Mouse (Mus musculus): ENCODE measurements around the gene Stx5a. TPM values are rescaled to one million over a fixed set of nuclear protein-coding genes. Genes with fewer than 3 reads are reported as not detected.

Stx5a gene
- total RNA-seq, 2 experiments from 2014 or later, result 20.9 to 21.6 TPM

DNA sequence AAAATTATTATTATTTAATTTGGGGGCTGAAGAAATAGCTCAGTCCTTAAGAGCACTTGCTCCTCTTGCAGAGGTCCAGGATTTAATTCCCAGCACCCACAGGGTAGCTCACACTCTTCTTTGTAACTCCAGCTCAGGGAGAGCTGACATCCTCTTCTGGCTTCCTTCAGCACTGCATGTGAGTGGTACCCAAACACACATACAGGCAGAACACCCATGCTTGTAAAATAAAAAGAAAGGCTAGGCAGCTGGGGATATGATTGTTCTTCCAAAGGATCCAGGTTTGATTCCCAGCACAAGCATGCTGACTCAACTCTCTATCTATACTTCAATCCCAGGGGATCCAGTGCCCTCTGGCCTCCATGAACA, 57.7 kb downstream of the Stx5a start:
- DNase-seq, result no peak

DNA sequence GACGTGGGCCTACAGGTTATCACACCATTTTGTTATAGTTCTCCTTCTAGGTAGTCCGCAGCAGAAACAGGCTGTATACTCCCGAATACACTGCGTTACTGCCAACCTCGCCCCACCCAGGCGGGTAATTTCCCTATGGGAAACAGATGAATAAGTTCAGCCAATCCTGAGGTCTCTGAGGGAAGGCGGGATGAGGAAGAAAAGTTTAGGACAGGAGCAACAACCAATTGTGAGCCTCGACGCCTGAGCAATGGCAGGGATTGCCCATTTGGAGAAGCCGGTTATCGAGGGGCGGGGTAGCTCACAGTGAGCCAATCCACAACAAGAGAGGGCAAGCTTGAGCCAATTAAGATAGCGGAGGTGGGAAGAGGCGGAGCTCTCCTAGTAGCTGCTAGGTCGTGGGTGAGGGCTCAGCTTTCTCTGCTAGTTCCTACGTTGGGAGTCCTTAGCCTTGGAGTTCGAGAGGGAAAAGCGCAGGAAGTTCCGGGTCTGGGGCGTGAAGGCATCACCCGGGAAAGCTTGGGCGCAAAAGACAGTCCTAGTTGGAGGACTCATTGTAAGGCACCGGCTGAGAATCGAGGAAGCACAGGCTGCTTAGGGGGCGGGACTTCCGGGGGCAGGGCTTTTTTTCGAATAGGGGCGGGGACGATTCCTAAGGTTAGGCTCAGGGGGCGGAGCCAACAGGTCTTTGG, 61.1 kb downstream of the Stx5a start, which contains the start of gene Zbtb3:
Gene Zbtb3, plus strand, starts transcription at position 426 of the 692 bp plus-strand sequence.
- peak; percentile 97 for DNase-seq

DNA sequence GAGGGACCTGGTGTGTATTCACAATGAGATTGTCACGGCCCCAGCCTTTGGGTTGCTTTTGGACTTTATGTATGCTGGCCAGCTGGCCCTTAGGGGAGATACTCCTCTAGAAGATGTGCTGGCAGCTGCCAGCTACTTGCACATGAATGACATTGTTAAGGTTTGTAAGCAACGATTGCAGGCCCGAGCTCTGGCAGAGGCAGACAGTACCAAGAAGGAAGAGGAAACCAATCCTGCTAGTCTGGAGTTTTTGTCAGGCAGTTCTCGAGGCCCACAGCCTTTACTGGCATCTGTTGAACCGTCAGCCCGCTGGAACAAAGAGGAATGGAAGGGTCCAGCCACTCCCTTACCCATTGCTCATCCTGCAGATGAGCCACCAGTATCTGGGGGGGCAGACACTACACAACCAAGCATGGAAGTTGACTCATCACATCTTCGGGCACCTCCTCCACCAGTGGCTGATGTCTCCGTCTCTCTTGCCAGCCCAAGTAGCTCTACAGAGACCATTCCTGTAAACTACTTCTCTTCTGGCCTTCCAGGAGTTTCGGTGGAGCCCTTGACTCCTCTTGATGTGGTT, 62.1 kb downstream of the Stx5a start:
- DNase-seq, result no peak

- DNase-seq, result no peak
These were observed 62.9 kb downstream of the Stx5a start for GRCm38 (mm10) chr19:8803879-8804660.

Small RNAs within 50 kb of the gene (microRNA-seq; reads per million reads assigned to microRNA genes)
- gene Mir6992 (ENCODE audit: borderline replicate concordance in 2 of 2), result 0 reads per million in 2 experiments

Other genes with a start within 250 kb of the Stx5a start
- gene Slc22a8, start 150.2 kb upstream of the Stx5a start, total RNA-seq (2021), result not detected
- gene Slc22a6, start 123.4 kb upstream of the Stx5a start, total RNA-seq (2021), result not detected
- not detected for gene Chrm1, start 77.6 kb upstream of the Stx5a start, total RNA-seq (2021)
- gene Slc3a2, start 18.0 kb upstream of the Stx5a start, total RNA-seq (2021), result 10 to 100 TPM; 26.7 to 34.6 TPM
- 10 to 100 TPM; 16.9 to 18.2 TPM for gene Wdr74, start 5.6 kb upstream of the Stx5a start, total RNA-seq (2021)
- gene 1700092M07Rik, start 695 bp upstream of the Stx5a start, total RNA-seq (2021), result not detected
- gene Nxf1, start 15.7 kb downstream of the Stx5a start, total RNA-seq (2021), result 10 to 100 TPM; 32.4 to 33.8 TPM
- gene Tmem223, start 29.6 kb downstream of the Stx5a start, total RNA-seq (2021), result 10 to 100 TPM; 82.8 to 87.5 TPM
- 1 to 10 TPM; 8.3 to 9.8 TPM for gene Tmem179b, start 33.1 kb downstream of the Stx5a start, total RNA-seq (2021)
- gene Taf6l, start 45.0 kb downstream of the Stx5a start, total RNA-seq (2021), result 1 to 10 TPM; 4.8 to 5.8 TPM
- gene Polr2g, start 57.2 kb downstream of the Stx5a start, total RNA-seq (2021), result 10 to 100 TPM; 29.3 to 34.7 TPM
- gene Zbtb3, start 61.1 kb downstream of the Stx5a start, total RNA-seq (2021), result under 1 TPM; 0.43 to 0.56 TPM
- gene Ttc9c, start 77.9 kb downstream of the Stx5a start, total RNA-seq (2021), result 10 to 100 TPM; 10.9 to 13.1 TPM
- 10 to 100 TPM; 34.7 to 38.6 TPM for gene Hnrnpul2, start 78.6 kb downstream of the Stx5a start, total RNA-seq (2021)
- gene AC129217.1, start 88.4 kb downstream of the Stx5a start, total RNA-seq (2021), result not detected
- gene Bscl2, start 96.1 kb downstream of the Stx5a start, total RNA-seq (2021), result 10 to 100 TPM; 15.7 to 20.8 TPM
- not detected for gene Gng3, start 97.8 kb downstream of the Stx5a start, total RNA-seq (2021)
- 10 to 100 TPM in 1 of 2 experiments, 1 to 10 TPM in 1; 6.8 to 10.9 TPM for gene Lrrn4cl, start 109.4 kb downstream of the Stx5a start, total RNA-seq (2021)
- 100 to 1,000 TPM; 190 to 208 TPM for gene Ubxn1, start 130.1 kb downstream of the Stx5a start, total RNA-seq (2021)
- 10 to 100 TPM; 50.8 to 57.0 TPM for gene Uqcc3, start 139.5 kb downstream of the Stx5a start, total RNA-seq (2021)
- 10 to 100 TPM in 1 of 2 experiments, 1 to 10 TPM in 1; 4.8 to 10.3 TPM for gene Lbhd1, start 142.3 kb downstream of the Stx5a start, total RNA-seq (2021)
- gene Gm49403, start 142.5 kb downstream of the Stx5a start, total RNA-seq (2021), result not detected
- gene 1810009A15Rik, start 147.4 kb downstream of the Stx5a start, total RNA-seq (2021), result 10 to 100 TPM; 13.1 to 18.0 TPM
- not detected for gene Gm49416, start 147.5 kb downstream of the Stx5a start, total RNA-seq (2021)
- gene Ints5, start 151.6 kb downstream of the Stx5a start, total RNA-seq (2021), result 1 to 10 TPM; 8.3 to 9.4 TPM
- 10 to 100 TPM; 23.1 to 25.9 TPM for gene Ganab, start 156.7 kb downstream of the Stx5a start, total RNA-seq (2021)
- 10 to 100 TPM; 27.2 to 28.3 TPM for gene B3gat3, start 179.0 kb downstream of the Stx5a start, total RNA-seq (2021)
- gene Rom1, start 187.9 kb downstream of the Stx5a start, total RNA-seq (2021), result 10 to 100 TPM in 1 of 2 experiments, 1 to 10 TPM in 1; 6.7 to 18.4 TPM
- 1 to 10 TPM; 6.0 to 7.2 TPM for gene Eml3, start 188.1 kb downstream of the Stx5a start, total RNA-seq (2021)
- gene Mta2, start 200.5 kb downstream of the Stx5a start, total RNA-seq (2021), result 10 to 100 TPM; 19.5 to 21.9 TPM
- gene Tut1, start 212.4 kb downstream of the Stx5a start, total RNA-seq (2021), result 1 to 10 TPM; 5.7 to 7.2 TPM
- gene Eef1g, start 225.6 kb downstream of the Stx5a start, total RNA-seq (2021), result 100 to 1,000 TPM; 464 to 492 TPM
- gene Ahnak, start 247.9 kb downstream of the Stx5a start, total RNA-seq (2021), result 100 to 1,000 TPM; 183 to 204 TPM